Mouse (Mus musculus) cerebellum, adult 18-20 months (tissue): ENCODE results near the gene Klhdc7a.
"Not testable (repeated sequence)": the region's sequence is repeated elsewhere in the genome, so short reads cannot be mapped to it uniquely, and the experiment has no call there.

Experiments used
- DNase-seq, 2 experiments: peaks; one replicate each; pipeline ENCODE4 v3.0.0; 2021

The Klhdc7a gene

DNA sequence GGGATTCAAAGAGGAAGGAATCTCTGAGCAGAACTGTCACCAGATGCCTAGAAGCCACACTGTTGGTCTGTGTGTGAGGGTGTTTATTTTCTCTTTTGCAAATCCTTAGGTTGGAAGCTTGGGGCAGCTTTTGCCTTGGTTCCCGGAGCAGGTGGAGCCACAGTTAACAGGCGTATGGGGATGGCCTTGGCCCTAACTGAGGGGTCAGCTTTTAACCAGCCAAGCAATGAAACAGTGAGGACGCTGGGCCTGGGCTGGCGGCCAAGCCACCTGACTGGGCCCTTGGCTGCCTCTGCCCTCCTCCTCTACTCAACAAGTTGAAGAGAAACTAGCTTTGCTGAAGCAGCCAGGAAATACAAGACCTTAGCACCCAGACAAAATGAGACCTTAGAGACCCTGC, at the start of gene Klhdc7a:
Gene Klhdc7a (minus strand): TSS at position 105 of the 400 bp plus-strand sequence.
- DNase-seq: peak; percentile 44 to 48

GRCm38 (mm10) chr4:140015916-140016315, 48.1 kb upstream of the Klhdc7a start:
- no peak for DNase-seq

GRCm38 (mm10) chr4:140010728-140011470, 43.1 kb upstream of the Klhdc7a start:
- no peak for DNase-seq

DNA sequence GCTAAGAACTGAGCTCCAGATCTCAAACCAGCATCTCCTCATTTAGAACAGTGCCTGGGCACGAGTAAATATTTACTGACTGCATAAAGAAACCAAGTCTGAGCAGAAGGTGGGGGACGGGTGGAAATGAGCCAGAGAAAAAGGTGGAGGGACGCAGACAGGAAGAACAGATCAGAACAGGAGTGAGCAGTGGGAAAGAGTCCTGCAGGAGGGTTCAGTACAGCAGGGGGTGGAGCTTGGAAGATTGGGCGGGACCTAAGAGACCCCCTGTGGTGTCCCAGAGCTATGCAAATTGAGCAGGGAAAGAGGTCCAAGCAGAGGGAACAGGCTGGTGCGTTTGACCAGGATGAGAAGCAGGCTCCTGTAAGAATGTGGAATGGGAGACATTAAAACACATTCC, 37.1 kb upstream of the Klhdc7a start:
- DNase-seq: no peak

DNA sequence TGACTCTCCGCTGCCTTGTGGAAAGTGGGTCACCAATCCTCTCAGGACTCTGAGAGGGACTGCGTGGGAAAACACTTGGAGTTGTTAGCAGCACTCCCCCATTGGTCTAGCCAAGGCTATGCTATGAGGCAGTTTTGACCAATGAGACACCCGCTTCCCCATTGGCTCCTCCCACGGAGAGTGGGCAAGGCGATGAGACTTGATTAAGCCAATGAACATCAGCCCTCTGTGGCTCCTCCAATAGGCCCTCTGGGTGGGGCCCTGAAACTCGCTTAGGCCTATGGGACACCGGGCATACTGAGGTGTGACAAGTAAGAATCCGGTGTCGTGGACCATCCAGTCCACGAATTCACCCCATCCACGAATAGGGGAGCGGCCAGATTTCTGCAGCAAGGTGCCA, 36.3 kb upstream of the Klhdc7a start:
- DNase-seq: peak; percentile 45 to 74

DNA sequence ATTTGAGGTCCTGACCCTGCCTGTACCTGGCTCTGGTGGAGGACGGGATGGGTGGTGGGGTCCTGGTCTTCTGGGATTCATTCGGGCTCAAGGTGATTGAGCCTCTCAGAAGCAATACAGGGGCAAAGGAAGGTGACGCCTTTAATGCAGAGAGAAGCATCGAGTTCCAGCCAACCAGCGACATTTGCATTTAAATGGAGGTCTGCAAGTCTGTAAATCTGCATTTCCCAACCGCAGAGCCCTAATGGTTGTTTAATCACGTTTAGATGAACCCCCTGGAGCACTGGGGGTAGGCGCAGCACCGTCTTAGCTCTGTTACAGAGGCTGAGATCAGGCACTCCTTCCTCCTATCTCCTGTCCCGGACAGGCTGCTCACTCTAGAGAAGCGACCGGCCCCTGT, 34.2 kb upstream of the Klhdc7a start:
- no peak for DNase-seq

DNA sequence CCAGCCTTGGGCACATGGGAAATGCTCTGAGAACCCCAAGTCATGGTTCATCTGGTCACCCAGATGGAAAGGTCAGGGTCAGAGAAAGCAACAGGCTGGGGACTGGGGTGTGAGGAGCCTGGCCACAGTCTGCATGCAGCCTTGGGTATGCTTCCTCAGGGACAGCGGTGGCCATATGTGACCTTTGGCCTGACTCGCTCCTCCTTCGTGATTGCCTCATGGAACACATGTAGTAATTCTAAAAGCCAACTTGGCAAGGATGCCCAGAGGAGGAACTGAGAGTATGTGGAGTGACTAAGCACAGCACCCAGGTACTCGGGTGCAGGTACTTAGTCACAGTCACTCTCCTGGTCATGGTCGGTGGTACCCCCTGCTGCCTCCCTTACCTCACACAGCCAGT, 33.1 kb upstream of the Klhdc7a start:
- no peak for DNase-seq

DNA sequence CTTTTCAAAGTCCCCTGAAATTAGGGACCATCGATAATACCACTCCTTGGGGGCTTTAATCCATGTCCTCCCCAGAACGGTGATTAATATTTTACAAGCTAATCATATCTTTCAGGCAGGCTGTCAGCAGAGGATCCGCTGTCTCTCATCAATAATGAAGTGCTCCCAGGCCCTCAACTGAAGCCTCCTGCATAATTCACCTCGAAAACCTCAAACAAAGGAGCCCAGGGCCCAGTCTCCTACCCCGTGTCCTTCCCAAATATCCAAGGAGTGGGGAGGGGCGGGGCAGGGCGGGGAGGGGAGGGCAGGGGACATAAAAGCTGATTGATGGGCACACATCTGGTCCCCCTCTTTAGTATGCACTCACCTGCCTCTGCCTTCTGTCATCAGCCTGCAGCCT, 31.2 kb upstream of the Klhdc7a start:
- DNase-seq: no peak

- DNase-seq: no peak
Measured at GRCm38 (mm10) chr4:139995659-139996058, 27.8 kb upstream of the Klhdc7a start.

GRCm38 (mm10) chr4:139993111-139993755, 25.4 kb upstream of the Klhdc7a start:
- DNase-seq: no peak

DNA sequence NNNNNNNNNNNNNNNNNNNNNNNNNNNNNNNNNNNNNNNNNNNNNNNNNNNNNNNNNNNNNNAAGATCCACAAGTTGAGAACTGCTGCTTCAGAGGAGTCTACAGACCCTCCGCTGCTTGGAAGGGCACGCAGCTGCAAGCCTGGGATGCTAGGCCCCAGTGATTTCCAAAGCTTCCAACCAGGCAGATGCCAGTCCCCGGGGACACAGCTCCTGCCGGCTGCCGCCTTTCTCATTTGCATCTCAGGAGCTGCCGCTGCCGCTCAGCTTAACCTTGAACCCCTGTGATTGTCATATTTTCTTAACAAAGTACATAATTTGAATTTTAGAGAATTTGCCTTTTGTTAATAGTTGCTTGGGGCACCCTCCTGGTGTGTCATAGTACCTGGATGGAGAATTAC, 19.1 kb upstream of the Klhdc7a start:
- no peak for DNase-seq

DNA sequence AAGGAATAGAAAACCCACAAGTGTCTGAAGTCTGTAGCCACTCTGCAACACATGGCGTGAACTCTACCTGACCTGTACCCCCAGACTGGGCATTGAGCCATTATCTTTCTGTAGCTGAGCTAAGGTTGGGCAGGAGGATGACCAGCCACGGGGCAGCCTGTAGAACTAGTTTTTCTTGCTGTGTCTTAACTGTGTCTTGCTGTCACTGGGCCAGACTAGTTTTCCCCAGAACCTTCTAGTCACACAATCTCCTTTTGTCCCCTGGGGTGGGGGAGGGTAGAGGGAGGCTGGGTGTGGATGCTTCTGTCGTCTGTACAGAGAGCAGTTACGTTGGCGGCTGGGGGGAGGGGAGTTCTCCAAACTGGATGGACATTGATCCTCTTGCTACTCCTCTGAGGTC, 10.9 kb upstream of the Klhdc7a start:
- DNase-seq: no peak

DNA sequence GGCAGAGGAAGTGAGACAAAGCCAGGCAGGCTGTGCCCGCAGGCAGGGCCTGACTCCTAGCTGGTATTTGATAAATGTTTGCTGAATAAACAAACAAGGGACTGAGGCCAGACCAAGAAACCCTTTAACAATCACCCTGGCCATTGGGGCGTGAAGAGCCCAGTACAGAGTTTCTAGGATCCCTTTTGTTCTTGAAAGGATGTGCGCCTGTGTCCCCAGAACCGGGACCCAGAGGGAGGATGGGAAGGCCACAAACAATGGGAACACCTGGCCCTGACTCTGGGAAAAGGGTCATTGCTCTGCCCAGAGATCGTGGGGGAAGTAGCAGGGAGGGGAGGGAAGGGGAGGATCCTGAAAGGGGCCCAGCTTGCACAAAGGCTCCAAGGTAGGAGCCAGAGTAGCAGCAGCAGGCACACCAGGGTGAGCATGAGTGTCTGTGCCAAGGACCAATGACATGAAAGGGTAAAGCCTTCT, 9.5 kb upstream of the Klhdc7a start:
- DNase-seq: no peak

DNA sequence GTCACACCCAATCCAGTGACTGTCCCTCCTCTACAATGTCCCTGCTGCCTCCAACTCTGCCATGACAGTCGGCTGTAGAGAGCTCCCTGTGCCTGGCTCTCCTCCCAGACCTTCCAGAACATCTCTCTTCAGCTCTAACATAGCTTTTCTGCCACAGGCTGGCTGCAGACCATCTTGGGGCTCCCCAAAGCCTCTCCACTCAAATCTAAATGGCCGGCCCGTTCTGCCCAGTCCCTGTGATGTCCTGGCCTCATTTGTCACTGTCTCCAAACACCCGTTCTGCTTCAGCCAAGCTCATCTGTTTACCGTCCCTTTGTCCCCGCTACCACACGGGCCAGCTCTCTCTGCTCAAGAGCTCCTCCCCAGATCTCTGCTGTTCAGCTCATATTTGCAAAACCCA, 6.7 kb upstream of the Klhdc7a start:
- DNase-seq: no peak

GRCm38 (mm10) chr4:139967475-139967891, 343 bp downstream of the Klhdc7a start:
- DNase-seq: no peak

DNA sequence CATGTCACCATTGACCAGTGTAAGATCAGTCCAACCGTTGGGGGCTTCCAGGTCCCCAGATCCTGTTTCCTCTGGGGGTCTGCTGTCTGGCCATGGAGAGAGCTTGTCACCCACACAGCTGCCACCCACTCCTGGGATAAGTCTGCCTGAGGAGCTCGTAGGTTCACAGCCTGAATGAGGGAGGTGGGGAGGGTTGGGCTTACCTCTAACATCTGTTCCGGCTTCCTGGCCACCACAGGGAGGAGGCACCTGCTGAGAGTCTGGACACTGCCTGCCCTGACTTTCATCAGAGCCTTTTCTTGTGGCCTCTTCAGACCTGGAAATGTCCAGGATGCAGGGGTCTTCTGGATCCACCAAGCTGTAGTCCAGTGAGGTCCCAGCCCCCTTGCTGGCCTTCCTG, 845 bp downstream of the Klhdc7a start:
- DNase-seq: no peak

DNA sequence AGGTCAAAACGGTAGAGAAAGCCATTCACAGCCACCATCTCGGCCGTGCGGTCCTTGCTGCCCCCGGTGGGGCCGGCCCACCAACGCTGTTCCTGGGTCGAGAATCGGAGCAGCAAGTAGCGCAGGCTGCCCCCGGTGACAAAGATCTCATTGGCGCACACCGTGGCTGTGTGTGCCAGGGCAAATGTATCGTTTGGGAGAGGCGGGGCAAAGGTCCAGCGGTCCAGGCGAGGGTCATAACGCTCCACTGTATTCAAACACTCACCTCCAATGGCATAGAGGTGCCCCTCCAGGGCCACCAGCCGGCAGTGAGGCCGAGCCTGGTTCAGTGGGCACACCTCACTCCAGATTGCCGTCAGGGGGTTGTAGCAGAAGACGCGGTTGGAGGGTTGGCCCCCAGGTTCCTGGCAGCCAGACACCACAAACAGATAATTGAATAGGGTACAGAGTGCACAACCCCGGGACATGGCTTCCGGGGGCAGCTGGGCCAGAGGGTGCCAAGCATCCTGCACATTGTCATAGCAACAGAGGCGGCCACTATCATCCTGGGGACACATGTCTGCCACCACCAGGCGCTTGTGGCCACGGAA, 2.1 kb downstream of the Klhdc7a start:
- DNase-seq: no peak

GRCm38 (mm10) chr4:139964406-139964805, 3.4 kb downstream of the Klhdc7a start:
- no peak for DNase-seq

DNA sequence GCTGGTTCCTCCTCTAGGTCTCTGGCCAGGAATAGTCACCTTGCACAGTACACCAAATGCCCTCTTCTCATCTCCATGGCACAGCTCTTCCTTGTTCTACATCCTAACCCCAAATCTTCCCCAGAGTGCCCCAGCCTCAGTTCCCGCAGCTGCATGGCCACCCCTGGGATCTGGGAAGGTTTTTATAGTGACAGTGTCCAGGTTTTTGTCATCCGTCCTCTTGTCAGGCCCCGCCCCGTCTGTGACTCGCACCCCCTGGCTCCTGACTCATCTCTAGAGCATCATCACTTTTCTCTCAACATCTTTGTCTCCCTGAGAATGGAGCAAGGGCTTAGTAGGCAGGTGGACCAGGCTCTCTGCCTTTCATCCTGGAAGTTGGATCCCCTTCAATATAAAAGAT, 3.9 kb downstream of the Klhdc7a start:
- no peak for DNase-seq

GRCm38 (mm10) chr4:139963059-139963458, 4.8 kb downstream of the Klhdc7a start:
- no peak for DNase-seq

- DNase-seq: no peak
Measured at GRCm38 (mm10) chr4:139961816-139962215, 6.0 kb downstream of the Klhdc7a start.

DNA sequence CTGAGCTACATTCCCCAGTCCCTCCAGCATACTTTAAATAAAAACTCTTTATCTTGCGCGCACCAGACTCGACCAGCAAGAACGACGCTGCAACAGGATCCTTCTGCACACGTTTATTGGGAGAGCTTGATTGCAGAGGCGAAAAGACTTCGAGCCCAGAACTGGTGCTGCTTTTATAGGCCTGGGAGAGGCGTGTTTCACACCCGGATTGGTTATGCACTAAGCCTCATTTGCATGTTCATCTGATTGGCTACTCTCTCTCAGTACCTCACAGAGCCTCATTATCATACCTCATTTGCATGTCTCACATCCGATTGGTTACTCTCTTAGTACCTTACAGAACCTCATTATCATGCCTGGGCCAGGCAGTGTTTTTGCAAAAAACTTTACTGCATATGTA, 6.5 kb downstream of the Klhdc7a start:
- not testable (repeated sequence) for DNase-seq

DNA sequence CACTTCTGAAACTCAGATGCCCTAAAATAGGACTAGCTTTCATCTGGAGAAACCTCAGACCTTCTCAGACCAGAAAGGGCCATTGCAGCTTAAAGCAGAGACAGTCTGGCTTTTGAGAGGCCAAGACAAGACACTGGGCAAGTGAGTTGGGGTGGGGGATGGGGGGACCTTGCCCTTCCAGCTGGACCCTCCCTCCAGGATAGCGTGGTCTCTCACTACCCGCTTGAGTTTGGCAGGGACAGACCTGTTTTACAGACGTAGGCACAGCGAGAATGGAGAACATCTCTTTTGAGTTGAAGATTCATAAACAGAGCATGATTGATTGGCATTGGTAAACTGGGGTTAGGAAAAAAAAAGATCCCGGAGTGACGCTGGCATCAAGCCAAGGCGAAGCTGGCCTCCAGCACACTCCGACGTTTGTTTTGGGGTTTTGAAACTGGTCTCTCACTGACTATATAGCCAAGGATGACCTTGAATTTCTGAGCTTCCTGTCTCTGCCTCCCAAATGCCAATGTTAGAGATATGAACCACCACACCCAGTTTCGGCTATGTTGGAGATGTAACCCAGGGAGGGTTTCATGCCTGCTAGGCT, 7.0 kb downstream of the Klhdc7a start:
- DNase-seq: no peak
